Mouse (Mus musculus) 3134 (cell line): ENCODE measurements around the gene Flt3.

Experiments used
- DNase-seq: peaks from one replicate; pipeline ENCODE4 v3.0.0-alpha.2; 2011; ENCODE audit warnings: low spot score; ENCODE audit not compliant: insufficient read length; ENCODE audit errors: extremely low read depth

Gene Flt3

DNA sequence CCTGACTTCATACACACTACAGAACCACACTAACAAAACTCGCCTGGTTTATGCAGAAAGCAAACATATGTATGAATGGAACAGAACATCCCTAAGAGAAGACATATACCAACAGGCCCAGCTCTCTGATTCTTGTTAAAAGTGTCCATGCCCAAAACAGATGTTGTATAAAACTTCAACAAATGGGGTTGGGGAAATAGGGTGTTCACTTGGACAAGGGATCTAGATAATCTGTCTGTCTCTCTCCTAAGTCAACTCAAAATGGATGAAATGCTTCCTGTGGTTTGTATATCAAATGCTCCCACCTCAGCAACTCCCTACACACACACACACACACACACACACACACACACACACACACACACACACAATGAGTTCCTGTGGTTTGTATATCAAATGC, 17.7 kb upstream of the Flt3 start:
- no peak for DNase-seq

DNA sequence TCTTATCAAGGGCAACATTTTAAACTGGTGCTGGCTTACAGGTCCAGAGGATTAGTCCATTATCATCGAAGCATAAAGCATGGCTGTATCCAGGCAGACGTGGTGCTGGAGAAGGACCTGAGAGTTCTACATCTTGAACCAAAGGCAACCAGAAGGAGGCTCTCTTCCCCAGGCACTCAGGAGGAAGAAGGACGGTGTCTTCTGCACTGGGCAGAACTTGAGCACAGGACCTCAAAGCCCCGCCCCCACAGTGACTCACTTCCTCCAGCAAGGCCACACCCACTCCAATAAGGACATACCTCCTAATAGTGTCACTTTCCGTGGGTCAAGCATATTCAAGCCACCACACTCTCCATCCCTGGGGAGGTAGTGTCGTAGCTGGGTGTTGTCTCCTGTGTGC, 10.3 kb upstream of the Flt3 start:
- DNase-seq = no peak

DNA sequence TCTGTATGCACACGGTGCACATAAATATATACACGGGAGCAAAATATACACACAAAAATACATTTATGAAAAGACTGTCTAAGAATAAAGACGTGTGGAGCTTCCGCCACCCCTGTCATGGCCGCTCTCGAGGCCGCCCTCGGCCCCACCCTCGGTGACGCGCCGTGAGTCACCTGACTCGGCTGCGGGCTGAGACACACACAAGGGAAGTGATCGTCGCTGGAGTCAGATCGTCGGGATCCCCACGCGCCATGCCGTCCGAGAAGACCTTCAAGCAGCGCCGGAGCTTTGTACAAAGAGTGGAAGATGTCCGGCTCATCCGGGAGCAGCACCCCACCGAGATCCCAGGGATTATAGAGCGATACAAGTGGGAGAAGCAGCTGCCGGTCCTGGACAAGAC, 8.4 kb upstream of the Flt3 start:
- no peak for DNase-seq

DNA sequence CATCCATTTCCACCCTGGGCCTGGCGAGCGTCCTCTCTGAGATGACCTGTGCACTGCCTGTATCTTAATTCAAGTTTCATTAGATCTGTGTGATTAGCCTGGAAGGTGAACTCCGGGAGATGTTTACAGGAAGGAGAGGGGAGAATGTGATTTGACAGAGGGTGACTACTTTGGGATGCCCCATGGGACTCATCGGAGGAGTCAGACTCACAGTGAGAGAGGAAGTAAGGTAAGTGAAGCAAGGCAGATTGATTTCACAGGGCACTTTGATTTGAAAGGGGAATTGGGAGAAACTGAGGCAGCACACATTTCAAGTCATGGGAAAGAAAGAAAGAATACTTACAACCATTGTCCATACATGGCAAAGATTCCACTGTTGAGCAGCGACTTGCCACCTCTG, 5.8 kb upstream of the Flt3 start:
- no peak for DNase-seq

DNA sequence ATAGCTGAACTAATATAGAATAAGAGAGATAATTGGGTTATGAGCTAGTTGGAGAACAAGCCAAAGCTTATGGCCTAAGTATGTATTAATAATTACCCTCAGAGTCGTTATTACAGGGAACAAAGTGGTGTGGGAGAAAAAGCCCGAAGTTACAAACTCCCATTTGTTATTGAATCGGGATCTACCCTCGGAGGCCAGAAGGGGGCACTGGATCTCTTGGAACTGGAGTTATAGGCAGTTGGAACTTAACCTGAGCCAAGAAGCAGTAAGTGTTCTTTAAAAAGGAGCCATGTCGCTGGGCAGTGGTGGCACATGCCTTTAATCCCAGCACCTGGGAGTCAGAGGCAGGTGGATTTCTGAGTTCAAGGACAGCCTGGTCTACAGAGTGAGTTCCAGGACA, 2.2 kb upstream of the Flt3 start:
- no peak for DNase-seq

DNA sequence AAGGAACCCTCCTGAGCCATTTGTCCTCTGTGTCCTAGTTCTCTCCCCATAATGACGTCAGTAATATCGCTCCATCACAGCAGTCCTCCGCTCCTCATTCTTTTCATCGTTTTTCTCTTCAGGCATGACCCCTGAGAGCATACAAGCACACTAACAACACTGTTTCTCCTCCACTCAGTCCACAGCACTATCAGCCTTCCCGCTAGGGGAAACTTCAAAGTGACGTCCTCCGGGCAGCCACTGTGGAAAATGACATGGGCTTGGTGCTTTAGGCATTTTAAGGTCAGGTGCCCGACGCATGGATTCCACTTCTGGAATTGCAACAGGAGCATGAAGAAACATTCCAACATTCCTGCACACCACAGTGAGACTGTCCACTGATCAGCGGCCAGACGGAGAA, 735 bp upstream of the Flt3 start:
- DNase-seq = no peak

DNA sequence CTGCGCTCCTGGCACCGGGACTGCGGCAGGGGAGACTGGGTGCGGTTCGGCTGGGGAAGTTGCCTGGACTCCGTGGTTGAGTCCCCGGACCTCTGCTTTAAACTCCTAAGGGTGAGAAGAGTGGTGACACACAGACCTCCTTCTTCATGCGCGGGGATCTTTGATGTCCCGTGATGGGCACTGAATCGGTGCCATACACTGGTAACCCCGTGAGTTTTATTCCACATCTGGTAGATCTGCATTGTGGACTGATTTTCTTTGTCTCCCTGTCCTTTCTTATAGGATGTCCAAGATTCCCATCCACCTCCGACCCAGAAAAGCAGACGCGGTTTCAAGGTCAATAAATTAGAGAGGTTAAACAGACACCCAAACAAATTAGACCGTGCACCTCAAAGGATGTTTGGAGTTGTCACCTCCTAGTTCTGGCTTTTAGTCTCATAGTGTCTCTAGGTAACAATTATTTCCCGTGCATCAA, 253 bp upstream of the Flt3 start:
- DNase-seq = no peak

DNA sequence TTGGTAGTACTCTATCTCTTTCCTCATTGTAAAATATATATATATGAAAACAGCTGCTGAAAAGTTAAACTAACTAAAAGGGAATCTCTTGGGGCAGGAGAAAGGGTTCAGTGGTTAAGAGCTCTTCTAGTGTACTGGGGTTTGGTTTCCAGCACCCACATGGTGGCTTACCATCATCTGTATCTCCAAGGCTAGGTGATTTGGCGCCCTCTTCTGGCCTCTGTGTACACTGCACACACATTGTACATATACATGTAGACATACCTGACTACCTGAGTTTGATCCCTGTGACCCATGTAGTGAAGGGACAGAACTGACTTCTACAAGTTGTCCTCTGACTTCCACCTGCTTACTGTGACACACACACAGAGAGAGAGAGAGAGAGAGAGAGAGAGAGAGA, 5.2 kb downstream of the Flt3 start:
- no peak for DNase-seq

DNA sequence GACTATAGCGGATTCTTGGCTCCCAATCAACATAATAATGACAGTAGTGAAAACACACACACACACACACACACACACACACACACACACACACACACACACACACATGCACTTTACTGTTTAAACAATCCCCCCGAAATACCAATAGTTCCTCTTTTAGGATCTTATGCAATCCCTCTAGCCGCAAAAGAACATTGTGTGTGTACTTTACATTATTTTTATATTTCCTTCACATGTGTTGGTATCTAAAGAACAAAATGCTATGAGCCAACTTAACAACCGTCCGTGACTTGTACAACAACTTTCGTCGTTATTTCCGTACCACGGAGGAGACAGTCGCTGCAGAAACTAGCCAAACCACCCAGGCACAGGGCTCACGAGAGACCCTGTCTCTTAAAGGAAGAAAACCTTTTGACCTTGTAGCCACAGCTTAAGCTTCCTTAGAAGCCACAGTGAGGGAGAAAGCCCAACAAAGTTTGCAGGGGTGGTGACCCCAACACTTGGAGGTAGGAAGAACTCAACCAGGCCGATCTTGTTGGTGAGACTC, 7.5 kb downstream of the Flt3 start:
- no peak for DNase-seq

DNA sequence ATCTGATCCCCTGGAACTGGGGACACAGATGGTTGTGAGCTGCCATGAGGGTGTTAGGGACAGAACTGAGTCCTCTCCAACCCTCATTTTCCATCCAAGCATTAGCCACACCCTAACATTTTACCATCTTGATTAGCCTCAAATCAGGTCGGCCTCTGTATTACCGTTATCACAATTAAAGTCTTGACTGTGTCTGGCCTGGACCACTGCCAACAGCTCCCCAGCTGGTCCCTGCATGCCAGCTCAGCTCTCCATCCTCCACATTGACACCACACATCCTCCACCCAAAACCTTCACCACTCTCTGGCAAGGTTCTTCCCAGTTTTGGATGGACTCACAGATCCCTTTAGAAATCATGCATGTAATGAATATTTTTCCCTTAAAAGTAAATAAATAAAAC, 9.5 kb downstream of the Flt3 start:
- no peak for DNase-seq

DNA sequence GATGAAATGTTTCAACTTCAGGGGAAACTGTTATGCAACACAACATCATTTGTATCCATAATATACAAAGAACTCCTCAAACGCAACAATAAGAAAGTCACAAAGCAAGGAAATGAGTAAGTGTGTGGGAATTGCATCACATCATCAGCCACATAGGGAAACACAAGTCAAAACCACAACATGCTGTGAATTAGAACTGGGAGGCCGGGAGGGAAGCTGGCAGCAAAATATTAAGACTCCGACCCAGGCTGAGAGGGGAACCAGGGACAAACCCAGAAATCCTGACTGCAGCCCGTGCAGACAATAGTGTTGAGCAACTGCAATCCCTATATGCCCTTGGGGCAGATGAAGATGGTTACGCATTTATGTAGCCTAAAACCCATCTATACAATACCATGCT, 11.2 kb downstream of the Flt3 start:
- DNase-seq = peak; percentile 43

DNA sequence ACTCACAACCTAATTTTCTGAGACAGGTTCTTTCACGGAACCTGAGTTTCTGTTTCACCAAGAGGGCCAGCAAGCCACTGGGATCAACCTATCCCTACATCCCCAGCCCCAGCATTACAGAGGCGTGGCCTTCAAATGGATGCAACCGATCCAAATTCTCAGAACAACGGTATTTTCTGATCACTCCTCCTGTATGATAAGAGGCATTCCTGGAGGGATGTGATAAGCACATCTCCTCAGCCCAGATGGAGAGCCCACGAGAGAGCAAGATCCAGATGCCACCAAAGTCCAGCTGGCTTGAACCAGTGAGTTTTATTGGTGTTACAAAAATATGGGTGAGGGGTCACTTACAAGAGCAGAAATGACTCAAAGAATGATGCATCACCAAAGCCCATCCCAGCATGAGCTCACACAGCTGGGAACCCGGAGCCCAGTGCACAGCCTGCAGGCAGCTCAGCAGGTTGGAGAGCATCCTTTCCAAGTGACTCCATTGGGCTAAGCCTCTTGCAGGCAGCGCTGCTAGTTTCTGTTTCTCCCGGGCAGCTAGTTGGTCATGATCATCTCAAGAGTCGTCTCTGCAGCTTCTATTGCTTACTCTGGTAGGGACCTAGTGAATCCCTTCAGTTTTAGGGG, 11.8 kb downstream of the Flt3 start:
- peak; percentile 53 for DNase-seq

DNA sequence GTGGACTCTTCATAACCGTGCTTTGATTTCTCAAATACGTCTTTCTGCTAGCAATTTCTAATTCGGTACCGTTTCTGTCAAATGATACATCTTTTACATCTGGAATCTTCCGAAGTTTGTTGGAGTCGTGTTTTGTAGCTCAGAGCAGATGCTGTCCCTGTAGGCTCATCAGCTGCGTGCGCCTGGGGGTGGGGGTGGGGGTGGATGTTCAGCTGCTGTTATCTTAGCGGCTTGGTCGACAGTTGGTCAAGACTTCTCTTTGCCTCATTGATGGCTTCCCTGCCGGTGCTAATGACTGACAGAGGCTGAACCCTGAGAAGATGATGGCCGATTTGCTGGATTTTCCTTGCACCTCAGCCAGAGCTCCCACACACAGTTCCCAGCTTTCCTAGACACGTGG, 13.4 kb downstream of the Flt3 start:
- no peak for DNase-seq

DNA sequence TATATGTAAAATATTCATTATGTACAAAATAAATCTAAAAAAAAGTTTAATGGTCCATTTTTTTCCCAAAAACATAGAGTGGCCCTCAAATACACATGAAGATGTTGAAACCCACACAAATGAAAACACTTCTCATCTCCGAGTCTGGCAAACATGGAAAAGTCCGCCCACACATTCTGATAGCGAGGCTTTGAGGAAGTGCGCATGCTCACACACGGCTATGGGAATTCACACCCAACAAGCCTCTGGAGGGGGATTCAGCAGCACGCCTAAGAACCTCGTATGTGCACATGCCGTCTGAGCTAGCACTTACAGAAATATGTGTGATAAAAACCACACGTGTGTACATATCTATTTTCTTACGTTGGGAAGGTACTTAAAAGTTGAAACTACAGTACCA, 18.9 kb downstream of the Flt3 start:
- no peak for DNase-seq

DNA sequence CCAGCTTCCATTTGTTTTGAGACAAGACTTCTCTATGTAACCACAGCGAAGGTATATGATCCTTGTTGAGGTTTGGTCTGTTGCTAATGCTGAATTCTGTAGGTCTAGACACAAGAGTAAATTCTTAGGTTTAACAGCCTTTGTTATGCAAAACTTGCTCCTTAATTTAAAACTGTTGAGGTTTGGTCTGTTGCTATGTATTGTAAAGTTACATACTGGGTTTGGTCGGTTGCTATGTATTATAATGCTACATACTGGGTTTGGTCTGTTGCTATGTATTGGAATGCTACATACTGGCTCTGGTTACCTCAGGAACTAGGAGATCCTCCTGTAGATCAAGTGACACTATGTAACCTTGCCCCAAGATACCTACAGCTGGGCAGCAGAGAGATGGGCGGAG, 20.8 kb downstream of the Flt3 start:
- no peak for DNase-seq

DNA sequence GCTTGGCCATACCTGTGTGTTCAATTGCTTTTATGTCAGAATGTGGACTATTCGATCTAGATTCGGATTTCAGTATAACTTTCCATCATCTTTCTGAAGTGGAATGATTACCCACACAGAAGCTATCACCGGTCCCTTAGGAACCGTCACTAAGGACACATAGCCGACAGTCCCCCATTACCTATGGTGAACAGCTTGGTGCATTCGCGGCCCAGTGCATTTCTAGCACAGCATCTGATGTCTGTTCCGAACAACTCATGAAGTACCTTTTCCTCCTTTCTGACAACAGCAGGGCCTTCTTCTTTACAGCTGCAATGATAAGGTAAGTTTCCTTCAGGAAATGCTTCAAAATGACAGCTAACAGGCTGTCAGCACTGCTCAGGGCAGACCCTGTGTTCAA, 30.0 kb downstream of the Flt3 start:
- DNase-seq = no peak

DNA sequence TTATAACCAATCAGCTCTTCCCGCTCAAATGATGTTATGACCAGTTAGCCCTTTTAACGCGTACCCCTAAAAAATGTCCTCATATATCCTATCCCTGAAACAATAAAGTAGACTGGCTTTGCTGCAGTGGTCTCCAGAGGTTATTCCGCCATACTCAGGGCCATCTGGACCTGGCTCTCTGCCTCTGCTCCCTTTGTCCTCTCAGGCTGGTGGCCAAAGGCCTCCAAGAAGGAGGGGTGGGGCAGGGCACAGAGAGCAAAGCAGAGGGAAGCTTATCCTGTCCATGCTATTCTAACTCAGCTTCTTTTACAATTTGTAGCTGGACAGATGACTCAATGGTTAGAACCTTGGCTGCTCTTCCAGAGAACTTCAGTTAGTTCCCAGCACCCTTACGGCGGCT, 32.1 kb downstream of the Flt3 start:
- DNase-seq = no peak

DNA sequence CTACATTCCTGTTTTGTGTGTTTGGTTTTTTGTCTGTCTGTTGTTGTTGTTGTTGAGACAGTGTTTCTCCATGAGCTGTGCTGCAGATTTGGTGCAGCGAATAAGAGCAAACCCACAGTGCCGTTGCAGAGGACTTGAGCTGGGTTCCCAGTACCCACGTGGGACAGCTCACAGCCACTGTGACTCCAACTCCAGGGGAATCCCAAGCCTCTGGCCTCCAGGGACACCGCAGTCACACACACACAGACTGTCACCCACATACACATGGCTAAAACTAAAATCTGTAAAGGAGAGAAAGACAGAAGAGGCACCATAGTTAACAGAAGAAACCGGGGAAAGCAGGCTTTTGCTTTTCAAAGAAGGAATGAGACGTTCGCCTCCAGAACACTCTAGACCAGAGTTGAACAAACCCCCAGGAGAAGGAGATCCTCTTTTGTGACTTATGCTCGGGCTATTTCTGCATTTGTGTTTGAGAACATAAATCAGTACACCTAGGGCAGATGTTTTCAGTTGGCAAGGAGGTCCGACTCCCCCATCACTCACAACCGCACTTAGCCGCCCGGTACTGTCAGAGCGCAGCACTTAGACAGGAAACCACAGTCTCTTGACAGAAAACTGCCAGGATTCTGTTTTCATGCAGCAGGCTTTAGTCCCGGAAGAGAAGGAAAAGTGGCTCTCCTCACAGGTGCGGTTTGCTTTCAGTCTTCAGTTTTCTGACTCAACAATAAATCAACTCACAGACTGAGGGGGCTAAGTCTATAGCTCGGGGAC, 34.1 kb downstream of the Flt3 start:
- no peak for DNase-seq

DNA sequence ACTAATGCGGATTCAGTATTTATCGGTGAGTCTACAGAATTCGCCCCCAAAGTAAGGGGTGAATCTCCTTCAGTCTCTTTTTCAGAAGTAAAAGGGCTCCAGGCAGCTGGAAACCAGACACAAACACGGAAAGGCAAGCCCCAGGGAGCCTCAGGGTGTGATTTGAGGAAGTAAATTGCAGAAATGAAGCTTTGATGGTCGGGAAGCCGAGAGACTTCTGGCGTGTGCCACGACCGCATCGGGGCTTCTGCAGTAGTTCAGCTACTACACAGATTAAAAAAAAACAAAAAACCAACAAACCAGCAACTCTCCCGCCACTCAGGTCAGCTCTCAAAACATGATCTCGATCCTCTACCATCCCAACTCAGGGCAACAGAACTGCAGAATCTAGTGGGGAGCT, 37.2 kb downstream of the Flt3 start:
- no peak for DNase-seq

DNA sequence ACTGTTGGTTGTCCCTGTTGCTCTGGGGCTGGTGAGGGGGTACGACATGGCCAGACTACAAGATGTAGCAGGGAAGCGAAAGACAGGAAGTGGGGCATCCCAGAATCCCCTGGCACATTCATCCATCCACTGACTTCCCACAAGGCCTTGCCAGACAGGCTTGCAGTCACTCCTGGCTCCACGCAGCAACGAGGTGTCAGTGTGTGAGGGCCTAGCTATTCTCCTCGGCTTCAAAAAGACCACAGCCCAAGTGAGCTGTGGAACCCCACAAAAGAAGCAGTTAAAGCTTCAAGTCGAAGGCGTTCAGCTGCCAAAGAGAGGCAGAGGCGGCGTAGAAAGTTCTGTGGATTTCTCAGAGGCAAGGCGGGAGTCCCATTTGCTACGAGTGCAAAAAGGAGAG, 41.8 kb downstream of the Flt3 start:
- no peak for DNase-seq

DNA sequence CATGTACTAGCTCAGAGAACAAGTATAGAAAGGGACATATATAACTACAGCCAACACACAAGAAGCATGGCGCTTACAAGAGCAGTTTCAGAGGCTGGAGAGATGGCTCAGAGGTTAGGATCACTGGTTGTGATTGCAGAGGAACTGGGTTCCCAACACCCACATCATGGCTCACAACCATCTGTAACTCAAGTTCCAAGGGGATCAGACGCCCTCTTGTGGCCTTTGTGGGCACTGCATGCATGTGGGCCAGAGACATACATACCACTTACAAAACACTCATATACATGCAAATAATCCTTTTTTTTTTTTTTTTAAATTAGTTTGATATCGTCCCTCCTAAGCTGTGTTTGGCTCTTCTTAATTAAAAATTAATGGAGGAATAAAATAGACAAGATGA, 42.8 kb downstream of the Flt3 start:
- no peak for DNase-seq
